Mouse (Mus musculus): ENCODE results near the gene Ccdc175. TPM values are rescaled to one million over a fixed set of nuclear protein-coding genes. Genes with fewer than 3 reads are reported as not detected.

Ccdc175 gene
- under 1 TPM in 1 of 2 experiments, not detected in 1; 0.20 TPM for polyA plus RNA-seq (2017; shearing (Covaris generic))

DNA sequence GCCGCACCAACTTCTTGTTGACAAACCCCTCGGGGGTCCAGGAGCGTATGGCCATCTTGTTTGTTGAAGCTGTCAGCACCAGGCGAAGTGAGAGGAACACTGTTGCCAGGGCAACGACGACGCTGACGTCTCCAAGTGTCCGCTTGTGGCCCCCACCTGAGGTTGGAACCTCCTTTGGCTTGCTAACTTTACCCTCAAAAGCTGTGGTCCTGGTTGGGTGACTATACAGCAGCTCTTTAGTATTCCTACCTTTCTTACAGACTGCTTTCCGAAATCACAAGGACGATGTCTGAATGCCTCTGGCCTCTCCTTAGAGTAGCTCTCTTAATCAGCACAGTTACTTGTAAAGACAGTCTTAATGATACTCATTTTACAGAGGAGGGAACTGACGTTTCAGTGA, at the start of gene Ccdc175:
Gene Ccdc175 (minus strand): TSS at position 101 of the 400 bp plus-strand sequence.
- ATAC-seq, result no peak

- no peak for ATAC-seq
Observed at GRCm38 (mm10) chr12:72234151-72234550, 49.3 kb upstream of the Ccdc175 start.

DNA sequence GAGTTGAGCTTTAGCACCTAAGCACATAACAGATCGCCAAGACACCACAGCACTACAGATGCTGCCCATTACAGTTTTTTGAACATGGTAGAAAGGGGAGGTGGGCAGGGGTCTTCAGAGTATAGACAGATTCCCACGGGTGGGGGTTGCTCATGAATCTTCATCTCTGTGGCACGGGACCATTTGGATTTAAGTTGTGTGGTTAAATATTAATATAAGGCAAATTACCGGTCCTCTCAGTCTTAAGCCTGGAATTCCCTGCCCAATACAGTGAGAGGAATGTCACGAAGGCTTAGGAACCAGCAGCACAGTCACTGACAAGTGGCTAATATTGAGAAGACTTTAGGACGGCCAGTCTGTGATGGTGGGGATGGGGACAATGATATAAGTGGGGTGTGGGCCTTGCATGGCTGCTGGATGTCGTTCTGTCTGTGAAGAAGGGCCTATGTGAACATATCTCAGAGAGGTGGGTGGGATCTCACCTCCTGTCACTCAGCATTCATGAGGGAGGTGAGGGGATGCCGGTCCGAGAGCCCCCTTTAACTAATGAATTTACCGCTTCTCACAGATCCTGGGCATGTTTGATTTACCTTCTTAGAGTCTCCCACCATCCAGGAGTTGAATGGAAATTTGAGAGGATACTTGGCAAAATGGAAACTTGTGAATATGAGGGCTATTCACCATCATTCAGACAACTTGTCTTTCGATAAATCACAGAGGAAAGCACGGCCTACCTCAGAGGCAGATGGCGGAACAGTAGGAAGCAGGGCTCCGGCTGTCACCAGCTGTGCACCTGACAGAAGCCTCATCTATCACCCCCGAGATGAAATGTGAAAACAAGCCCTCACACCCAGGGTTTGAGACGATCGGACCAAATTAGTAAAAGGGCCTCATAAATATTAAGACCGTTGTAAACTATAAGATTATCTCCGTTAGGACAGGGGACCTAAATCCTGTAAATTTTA, 48.3 kb upstream of the Ccdc175 start:
- no peak for ATAC-seq

DNA sequence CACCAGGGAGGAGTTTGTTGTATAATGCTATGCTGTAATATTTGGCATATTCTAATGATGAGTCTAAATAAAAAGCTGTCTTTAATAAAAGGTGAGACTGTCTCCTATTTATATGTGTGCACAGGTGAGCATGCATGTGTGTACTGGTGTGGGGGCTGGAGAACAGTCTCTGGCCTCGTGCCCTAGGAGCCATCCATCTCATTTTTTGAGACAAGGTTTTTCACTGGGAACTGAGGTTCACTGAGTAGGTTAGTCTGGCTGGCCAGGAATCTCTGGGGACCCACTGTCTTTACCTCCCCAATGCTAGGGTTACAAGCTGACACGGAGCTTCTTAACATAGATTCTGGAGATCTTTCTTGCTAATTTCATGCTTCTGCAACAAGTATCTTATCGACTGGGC, 47.3 kb upstream of the Ccdc175 start:
- no peak for ATAC-seq

DNA sequence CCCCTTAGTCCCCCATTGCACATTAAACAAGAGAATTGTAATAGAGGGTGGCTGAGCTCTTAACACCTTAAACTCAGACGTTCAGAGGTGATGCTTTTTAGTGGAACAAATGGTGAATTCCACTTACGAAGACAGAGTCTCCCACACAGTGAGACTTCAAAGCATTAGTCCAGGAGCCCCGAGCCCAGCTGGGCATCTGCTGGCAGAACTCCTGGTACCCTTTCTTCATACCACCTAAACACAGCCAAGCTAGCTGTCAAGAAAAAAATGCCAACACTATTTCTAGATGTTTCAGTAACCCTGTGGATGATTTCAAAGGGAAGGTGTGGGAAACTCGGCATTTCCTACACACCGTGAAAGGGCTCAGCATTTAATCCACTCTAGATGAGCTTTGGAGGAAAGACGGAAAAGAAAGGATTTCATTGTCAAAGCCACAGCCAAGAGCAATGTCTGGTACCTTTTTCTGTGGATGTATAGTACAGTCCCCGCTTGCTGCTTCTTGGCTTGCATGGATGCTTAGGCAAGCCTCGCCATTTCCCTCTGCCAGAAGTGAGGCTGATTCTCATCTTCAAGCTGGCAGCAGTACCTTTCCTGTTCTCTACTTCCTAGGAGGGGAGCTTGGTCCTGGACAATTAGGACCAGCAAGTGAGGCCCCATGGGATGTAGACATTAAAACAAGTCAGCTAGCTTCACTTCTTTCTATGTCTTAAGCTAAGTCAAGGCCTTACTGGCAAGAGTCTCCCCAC, 44.8 kb upstream of the Ccdc175 start:
- no peak for ATAC-seq

GRCm38 (mm10) chr12:72227731-72228130, 42.9 kb upstream of the Ccdc175 start:
- no peak for ATAC-seq

GRCm38 (mm10) chr12:72225371-72225770, 40.5 kb upstream of the Ccdc175 start:
- ATAC-seq, result no peak

DNA sequence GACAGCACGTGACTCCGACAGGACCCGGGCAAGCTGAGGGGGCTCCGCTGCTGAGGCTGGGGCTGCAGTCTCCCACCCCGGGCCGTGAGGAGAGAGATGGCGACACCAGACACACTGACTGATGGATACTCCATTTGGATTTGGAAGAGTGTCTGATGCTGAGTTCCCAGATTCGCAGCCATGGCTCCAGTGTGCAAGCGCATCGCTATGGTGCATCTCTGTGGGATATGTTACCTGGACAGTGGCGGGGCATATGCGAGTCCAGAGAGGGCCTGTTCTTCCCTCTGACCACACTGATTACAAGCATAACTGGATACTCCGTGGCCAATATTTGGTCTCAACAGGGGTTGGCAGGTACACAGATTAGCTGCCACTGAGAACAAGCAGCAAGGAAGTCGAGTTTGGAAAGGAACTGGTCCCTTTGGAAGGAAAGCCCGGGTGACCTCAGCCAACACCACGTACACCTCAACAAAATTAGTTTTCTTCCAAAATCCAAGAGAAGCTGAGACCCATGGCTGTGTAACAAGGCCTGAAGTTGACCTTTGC, 38.8 kb upstream of the Ccdc175 start:
- no peak for ATAC-seq

- ATAC-seq, result no peak
Observed at GRCm38 (mm10) chr12:72213554-72213953, 28.7 kb upstream of the Ccdc175 start.

- no peak for ATAC-seq
Observed at GRCm38 (mm10) chr12:72200828-72201227, 16.0 kb upstream of the Ccdc175 start.

DNA sequence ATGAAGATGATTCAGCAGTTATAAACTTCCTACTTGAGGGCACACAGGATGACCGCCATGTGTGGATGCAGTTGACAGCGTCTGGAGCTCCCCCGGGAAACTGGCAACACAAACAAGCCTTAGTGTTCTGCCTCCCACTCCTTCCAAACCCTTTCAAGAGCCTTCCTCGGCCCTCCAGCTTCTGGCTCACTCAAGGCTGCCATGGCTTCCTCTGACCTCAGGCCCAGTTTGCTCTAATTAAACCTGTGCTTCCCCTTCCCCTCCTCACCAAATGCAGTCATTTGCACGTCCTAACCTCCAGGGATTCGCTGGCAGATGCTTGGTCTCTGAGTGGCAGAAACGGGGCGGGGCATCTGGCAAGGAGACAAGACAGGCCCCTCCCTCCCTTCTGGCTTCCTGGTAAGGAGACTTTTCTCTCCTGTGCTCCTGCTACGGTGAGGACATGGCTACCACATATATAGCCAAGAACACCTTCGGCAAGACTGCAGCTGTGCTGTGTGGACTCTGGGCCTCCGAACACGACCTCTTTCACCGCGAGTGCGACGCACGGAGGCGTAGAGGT, 13.2 kb upstream of the Ccdc175 start:
- no peak for ATAC-seq

DNA sequence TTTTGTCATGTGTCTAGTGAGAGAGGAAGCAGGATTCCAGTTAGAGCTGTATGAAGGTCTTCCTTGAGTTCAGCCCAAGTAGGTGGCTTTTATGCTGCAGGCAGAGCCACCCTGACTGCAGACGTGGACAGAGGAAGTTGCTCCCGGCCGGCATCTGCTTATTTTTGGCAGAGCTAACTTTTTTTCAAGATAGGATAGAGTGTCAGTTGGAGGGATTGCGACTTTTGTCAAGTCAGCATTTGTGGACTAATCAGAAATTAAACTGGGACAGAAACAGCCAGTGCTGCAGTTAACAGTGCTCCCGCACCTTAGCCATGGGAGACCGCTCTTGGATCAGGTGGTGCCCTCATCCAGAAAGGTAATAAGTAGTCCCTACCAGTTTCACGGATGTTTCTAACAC, 12.6 kb upstream of the Ccdc175 start:
- no peak for ATAC-seq

DNA sequence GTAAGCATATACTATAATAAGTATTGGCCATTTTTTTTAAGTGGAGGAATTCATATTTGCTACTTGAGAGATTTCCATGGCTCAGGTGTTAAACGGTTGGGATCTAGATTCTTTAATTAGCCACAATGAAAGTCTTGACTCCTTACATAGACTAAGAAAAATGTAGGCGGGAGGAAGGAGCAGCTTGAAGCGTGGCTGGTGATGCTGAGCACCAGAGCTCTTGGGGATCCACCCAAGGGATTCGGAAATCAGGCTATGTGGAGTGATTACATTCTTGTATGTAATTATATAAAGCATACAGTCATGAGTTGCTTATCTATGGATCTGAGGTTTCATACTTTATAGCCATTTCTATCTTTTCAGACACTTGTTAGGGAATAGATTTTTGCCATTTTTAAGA, 5.3 kb downstream of the Ccdc175 start:
- ATAC-seq, result no peak

DNA sequence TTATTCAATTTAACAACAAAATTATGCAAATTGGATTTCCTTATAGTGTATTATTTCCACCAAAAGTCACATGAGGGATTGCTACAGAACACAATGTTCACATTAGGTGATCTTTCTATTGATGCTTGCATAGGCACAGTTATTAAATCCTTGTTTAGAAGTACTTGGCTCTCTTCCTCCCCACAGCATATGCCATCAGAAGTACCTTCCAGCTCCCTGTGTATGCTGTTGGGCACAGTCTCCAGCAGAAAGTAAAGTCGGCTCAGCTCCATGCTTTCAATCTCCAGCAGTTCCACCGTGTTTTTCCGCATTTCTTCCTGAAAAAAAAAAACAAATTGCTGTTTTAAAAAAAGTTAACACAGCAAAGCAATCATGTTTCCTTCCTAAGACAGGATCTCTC, 6.5 kb downstream of the Ccdc175 start:
- no peak for ATAC-seq

GRCm38 (mm10) chr12:72158421-72158820, 26.4 kb downstream of the Ccdc175 start:
- no peak for ATAC-seq

DNA sequence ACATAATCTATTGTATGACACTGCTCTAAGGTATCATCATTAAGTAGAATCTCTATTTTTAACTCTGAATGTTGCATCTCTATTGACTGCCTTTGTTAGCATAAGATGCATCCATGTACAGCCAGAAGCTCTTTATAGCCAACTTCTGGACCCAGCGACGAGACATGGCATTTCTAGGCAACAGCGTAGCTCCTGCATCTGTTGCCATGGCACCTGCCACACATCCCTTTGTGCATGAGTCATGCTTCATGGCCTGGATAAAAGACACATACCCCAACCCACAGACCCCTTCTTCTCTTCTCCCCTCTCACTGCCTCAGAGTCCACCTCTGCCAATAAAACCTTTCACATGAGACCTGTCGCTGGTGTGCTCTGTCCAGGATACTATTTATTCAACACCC, 34.0 kb downstream of the Ccdc175 start:
- ATAC-seq, result no peak

DNA sequence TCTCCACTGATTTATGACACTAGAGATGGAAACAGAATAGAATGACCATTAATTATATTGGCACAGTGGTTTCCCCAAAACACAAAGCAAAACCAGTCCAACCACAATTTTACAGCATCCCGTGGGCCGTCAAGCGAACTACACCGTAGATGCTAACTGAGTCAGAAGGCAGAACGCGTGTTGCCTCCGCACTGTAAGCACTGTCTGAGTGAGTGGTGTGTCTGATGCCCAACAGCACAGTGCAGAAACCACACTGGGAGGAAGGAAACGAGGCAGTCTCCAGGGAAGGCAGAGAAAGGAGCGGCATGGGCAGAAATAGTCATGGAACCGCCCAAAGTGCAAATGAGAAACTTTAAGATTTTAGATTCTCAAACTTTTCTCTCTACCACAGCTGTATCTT, 55.6 kb downstream of the Ccdc175 start:
- no peak for ATAC-seq

DNA sequence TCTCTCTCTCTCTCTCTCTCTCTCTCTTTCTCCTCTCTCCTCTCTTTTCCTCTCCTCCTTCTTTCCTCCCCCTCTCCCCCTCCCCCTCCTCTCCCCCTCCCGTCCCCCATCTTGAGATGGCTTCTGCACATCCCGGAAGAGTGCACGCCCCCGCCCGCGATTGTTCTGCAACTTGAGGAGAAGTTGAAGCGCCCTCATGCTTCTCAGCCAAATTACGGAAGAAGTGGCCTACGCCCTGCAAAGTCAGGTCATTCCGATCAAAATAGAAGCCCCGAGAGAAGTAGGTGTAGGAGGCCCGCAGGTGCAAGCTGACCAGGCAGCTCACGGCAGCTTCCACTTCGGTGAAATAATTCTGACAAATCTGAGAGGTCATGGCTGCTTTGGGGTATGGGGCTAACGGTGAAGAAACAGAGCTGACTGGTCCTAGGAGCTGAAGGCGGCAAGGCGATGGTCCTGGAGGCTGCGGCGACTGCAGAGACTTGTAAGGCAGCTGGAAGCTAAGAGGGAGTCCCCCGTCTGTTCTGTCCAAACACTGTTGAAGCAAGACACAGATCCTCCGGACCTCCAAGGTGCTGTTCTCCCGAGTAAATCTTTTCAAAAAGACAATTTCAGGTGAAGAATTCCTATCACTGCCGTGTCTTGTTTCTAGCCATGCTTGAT, 69.0 kb downstream of the Ccdc175 start:
- no peak for ATAC-seq

DNA sequence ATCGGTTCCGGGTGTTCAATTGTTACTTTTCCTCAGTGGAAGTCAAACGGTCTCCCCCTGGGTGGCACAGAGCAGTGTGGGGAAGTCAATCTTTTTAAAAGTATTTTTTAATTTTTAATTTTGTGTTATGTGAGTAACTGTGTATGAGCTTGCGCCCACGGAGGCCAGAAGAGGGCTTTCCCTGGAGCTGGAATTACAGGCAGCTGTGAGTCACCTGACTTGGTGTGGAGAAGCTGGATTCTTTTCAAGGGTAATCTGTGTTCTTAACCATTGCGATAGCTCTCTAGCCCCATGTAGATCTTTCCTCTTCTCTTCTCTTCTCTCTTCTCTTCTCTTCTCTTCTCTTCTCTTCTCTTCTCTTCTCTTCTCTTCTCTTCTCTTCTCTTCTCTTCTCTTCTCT, 69.7 kb downstream of the Ccdc175 start:
- ATAC-seq, result no peak

DNA sequence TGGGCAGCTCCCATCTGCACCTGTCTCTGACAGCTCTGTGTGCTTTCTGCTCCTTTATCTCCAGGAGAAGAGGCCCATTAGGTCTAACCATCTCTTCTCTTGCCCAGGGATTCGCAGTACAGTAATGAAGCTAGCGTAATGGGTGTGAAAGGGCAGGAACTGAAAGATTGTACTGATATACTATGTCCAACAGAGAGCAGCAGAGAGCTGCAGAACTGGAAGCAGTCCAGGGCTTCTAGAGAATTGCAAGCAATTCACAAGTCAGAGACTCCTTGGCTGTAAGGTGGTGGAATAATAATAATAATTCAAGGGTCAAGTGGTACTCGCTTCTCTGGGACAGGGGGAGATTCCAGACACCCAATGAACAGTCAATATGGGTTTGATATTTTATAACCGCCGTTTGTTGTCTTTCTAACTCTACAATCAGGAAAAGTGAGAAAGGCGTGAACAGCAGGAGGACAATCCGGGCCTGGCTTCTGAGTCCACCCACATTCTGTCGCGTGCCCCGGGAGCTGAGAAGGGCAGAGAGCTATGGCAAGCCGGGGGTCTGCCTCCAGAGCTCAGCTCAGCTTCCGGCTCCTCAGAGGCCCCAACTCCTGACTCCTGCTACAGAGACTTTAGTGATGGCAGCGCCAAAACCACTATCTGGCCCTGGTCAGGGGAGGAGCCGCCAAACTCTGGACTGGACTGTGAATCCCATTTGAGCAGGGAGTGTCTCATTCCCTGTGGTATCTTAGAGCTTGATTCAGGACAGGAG, 80.1 kb downstream of the Ccdc175 start:
- ATAC-seq, result peak; percentile 87

DNA sequence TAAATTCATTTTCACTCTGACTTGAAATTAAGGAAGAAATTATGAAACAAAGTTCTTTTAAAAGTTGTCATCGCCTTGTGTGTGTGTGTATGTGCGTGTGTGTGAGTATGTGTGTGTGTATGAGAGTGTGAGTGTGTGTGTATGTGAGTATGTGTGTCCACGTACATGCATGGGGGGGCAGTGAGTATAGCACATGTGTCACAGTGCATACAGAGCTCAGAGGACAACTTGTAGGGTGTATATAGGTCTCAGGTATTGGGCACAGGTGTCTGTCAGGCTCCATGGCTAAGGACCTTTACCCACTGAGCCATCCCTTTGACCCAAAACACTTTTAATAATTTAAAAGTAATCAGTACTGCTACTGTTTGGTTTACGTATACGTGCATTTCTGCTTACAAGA, 80.8 kb downstream of the Ccdc175 start:
- no peak for ATAC-seq

- no peak for ATAC-seq
Observed at GRCm38 (mm10) chr12:72102776-72103175, 82.1 kb downstream of the Ccdc175 start.
